Mouse (Mus musculus): ENCODE results near the gene Slc26a8.

Slc26a8 gene

DNA sequence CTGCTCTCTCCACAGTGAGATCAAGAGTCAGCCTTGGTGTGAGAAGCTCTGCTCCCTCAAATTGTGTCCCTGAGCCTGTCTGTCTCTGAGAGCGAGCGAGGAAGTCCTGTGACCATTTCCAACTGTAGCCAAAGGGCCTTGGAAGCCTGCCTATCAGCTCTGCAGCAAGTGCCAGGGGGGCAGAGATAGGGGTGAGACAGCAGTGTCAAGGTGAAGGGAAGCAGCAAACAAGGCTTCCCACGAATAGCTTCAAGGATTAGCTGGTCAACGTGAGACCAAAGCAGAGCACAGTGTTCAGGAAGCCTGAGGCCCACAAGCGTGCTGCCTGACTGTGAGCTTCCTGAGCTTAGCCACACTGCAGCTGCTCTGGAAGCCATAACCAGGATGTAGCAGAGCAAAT is 98.6 kb downstream of the Slc26a8 start:
- in situ Hi-C loops (cut with MboI), result no loop called here

DNA sequence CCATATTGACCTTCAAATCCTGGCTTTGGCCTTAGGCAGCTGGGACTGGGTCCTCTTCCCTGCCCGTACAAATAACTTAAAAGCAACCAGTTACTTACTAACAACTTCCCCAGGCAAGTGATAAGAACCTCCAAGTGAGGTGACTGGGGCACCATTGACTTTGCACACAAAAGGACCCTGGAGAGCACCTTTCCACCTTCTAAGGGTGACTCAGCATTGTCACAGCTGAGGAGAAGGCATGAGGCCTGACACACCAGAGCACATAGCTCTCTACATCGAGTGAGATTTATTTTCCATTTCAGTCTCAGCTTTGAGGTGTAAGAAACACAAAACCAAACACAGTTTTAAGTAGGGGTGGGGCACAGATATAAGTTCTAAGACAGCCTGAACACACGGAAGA is 99.4 kb downstream of the Slc26a8 start:
- in situ Hi-C loops (cut with MboI), result no loop called here

DNA sequence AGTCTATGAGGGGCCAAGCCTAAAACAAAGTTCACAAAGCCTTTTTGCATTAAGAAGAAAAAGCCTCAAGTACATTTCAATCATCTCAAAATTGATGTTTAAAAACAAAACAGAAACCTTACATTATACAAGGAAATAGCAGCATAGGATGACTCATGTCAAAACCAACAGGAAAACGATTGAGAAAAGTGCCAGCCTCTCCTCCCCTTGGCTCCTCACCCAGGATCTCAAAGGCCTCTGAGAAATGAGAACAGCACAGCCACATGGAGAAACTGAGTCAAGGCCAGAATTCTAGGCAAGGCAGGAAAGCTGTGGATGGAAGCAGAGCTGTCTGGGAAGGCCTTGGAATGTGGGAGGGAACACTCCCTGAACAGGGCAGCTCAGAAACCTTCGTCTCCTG is 101.4 kb downstream of the Slc26a8 start:
- in situ Hi-C loops (cut with MboI), result no loop called here

Data from mature B cell (primary cell).